Mouse (Mus musculus) MEL (cell line): Measurements from ENCODE around the gene Tmem239.

ENCODE experiments used
- CTCF ChIP-seq, 3 experiments: IDR thresholded peaks in 2 of 3; conservative IDR thresholded peaks in 1 of 3; 2 replicates each; pipeline ENCODE4 v1.5.1; 2011 to 2012; ENCODE audit warnings: low read length in 3 of 3, low read depth in 2 of 3, mild to moderate bottlenecking in 2 of 3, improper control_type of control experiment in 1 of 3, inconsistent platforms in 1 of 3, mixed read lengths in 1 of 3, moderate library complexity in 1 of 3; ENCODE audit not compliant: control insufficient read depth in 1 of 3, insufficient read depth in 1 of 3, poor library complexity in 1 of 3, severe bottlenecking in 1 of 3
- EP300 ChIP-seq, 2 experiments: IDR thresholded peaks; 2 replicates each; pipeline ENCODE4 v1.6.1; 2011; ENCODE audit warnings: improper control_type of control experiment in 2 of 2, low read length in 2 of 2, low read depth in 1 of 2, mild to moderate bottlenecking in 1 of 2
- HCFC1 ChIP-seq: IDR thresholded peaks from 2 replicates; pipeline ENCODE4 v1.6.1; 2012; ENCODE audit warnings: low read depth, mild to moderate bottlenecking, inconsistent platforms, low read length, improper control_type of control experiment, moderate library complexity
- MAX ChIP-seq: IDR thresholded peaks from 2 replicates; pipeline ENCODE4 v1.6.1; 2011; ENCODE audit warnings: low read length, improper control_type of control experiment
- MYC ChIP-seq: IDR thresholded peaks from 2 replicates; pipeline ENCODE4 v1.6.1; 2011; ENCODE audit warnings: low read depth, mild to moderate bottlenecking, low read length, improper control_type of control experiment, moderate library complexity
- NELFE ChIP-seq: IDR thresholded peaks from 2 replicates; pipeline ENCODE4 v1.6.1; 2011; ENCODE audit warnings: low read depth, low read length, improper control_type of control experiment
- NRF1 ChIP-seq: IDR thresholded peaks from 2 replicates; pipeline ENCODE4 v1.6.1; 2014; ENCODE audit warnings: low read depth, mild to moderate bottlenecking, inconsistent platforms, low read length, improper control_type of control experiment, moderate library complexity; ENCODE audit not compliant: poor library complexity, insufficient read depth, severe bottlenecking
- POLR2A ChIP-seq, 2 experiments: IDR thresholded peaks; 2 replicates each; pipeline ENCODE4 v1.6.1; 2011 to 2012; ENCODE audit warnings: low read length in 2 of 2, mild to moderate bottlenecking in 2 of 2, control low read depth in 1 of 2, improper control_type of control experiment in 1 of 2, low read depth in 1 of 2, moderate library complexity in 1 of 2; ENCODE audit not compliant: control insufficient read depth in 1 of 2, insufficient read depth in 1 of 2, poor library complexity in 1 of 2
- POLR2AphosphoS2 ChIP-seq: IDR thresholded peaks from 2 replicates; pipeline ENCODE4 v1.6.1; 2011; ENCODE audit warnings: low read length, improper control_type of control experiment
- POLR2AphosphoS5 ChIP-seq: IDR thresholded peaks from 2 replicates; pipeline ENCODE4 v1.6.1; 2012; ENCODE audit warnings: low read depth, borderline replicate concordance, mild to moderate bottlenecking, inconsistent platforms, low read length, moderate library complexity, mixed read lengths
- SIN3A ChIP-seq: IDR thresholded peaks from 2 replicates; pipeline ENCODE4 v1.6.1; 2012; ENCODE audit warnings: low read length, improper control_type of control experiment, inconsistent platforms
- ZKSCAN1 ChIP-seq: IDR thresholded peaks from 2 replicates; pipeline ENCODE4 v1.6.1; 2012; ENCODE audit warnings: low read depth, mild to moderate bottlenecking, inconsistent platforms, low read length, improper control_type of control experiment, moderate library complexity

DNA sequence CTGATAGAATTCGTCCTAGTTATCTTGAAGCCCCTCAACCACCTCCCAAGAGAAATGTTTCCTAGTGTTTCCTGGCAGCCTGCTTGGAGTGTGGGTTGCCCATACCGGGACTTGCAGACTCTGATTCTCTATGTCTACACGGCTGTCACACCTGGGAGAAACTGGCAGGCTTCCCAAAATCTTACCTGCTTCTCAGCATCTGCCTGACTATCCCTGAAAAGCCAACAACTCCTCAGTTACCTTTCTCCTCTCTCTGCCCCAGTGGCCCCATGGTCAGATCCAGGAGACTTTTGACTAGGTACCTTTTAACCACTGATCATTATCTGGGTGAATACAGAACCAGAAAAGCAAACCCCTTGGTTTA, 45.4 kb downstream of the Tmem239 start:
- no peak for TF ChIP-seq NRF1
- TF ChIP-seq CTCF (IDR thresholded peaks at IDR 0.05 in 2 of 3, conservative IDR thresholded peaks at IDR 0.05 in 1 of 3; ENCODE audit: control insufficient read depth in 1 of 3, insufficient read depth in 1 of 3, low read depth in 2 of 3, low read length in 3 of 3, poor library complexity in 1 of 3, severe bottlenecking in 1 of 3), result no peak
- no peak for TF ChIP-seq EP300 (IDR thresholded peaks at IDR 0.05; ENCODE audit: low read depth in 1 of 2, low read length in 2 of 2)
- no peak; the same call in 1 of the 2 replicates for TF ChIP-seq SIN3A
- TF ChIP-seq POLR2AphosphoS2, result no peak
- no peak for TF ChIP-seq NELFE
- TF ChIP-seq MYC, result no peak
- TF ChIP-seq HCFC1, result no peak
- TF ChIP-seq POLR2AphosphoS5, result no peak
- no peak for TF ChIP-seq ZKSCAN1
- TF ChIP-seq MAX, result no peak
- no peak for TF ChIP-seq POLR2A (IDR thresholded peaks at IDR 0.05; ENCODE audit: control insufficient read depth in 1 of 2, insufficient read depth in 1 of 2, low read depth in 1 of 2, low read length in 2 of 2, poor library complexity in 1 of 2)
